Mouse (Mus musculus) right cerebral cortex, postnatal 4 days (tissue): Measurements from ENCODE around the gene Gm49721.
"Not testable (repeated sequence)": the region's sequence is repeated elsewhere in the genome, so short reads cannot be mapped to it uniquely, and the experiment has no call there.

ENCODE experiments used
- DNase-seq: peaks from one replicate; pipeline ENCODE4 v3.0.0-alpha.2; 2022

Gm49721 gene

GRCm38 (mm10) chr17:6986118-6986517 is 7.4 kb downstream of the Gm49721 start:
- DNase-seq: not testable (repeated sequence)

- DNase-seq: not testable (repeated sequence)
Observed at GRCm38 (mm10) chr17:6995504-6995903, 16.8 kb downstream of the Gm49721 start.

- DNase-seq: not testable (repeated sequence)
Observed at GRCm38 (mm10) chr17:6996826-6997225, 18.1 kb downstream of the Gm49721 start.

- DNase-seq: not testable (repeated sequence)
Observed at GRCm38 (mm10) chr17:6997778-6998490, 19.2 kb downstream of the Gm49721 start.

- not testable (repeated sequence) for DNase-seq
Observed at GRCm38 (mm10) chr17:7001790-7002585, 23.3 kb downstream of the Gm49721 start.

- DNase-seq: not testable (repeated sequence)
Observed at GRCm38 (mm10) chr17:7003392-7003791, 24.7 kb downstream of the Gm49721 start.

GRCm38 (mm10) chr17:7005646-7006045 is 26.9 kb downstream of the Gm49721 start:
- DNase-seq: not testable (repeated sequence)

- not testable (repeated sequence) for DNase-seq
Observed at GRCm38 (mm10) chr17:7008885-7009284, 30.2 kb downstream of the Gm49721 start.

GRCm38 (mm10) chr17:7009440-7009839 is 30.7 kb downstream of the Gm49721 start:
- DNase-seq: not testable (repeated sequence)

- not testable (repeated sequence) for DNase-seq
Observed at GRCm38 (mm10) chr17:7009901-7010300, 31.2 kb downstream of the Gm49721 start.

- DNase-seq: not testable (repeated sequence)
Observed at GRCm38 (mm10) chr17:7014190-7014589, 35.5 kb downstream of the Gm49721 start.

GRCm38 (mm10) chr17:7025257-7025656 is 46.6 kb downstream of the Gm49721 start, which contains the start of gene Gm1604a:
Gene Gm1604a, plus strand, starts transcription at chr17:7025568.
- peak; percentile 7 for DNase-seq

- DNase-seq: not testable (repeated sequence)
Observed at GRCm38 (mm10) chr17:7025764-7026346, 47.2 kb downstream of the Gm49721 start.

- DNase-seq: not testable (repeated sequence)
Observed at GRCm38 (mm10) chr17:7030204-7030603, 51.5 kb downstream of the Gm49721 start.

GRCm38 (mm10) chr17:7030622-7031174 is 52.0 kb downstream of the Gm49721 start:
- not testable (repeated sequence) for DNase-seq

- DNase-seq: not testable (repeated sequence)
Observed at GRCm38 (mm10) chr17:7033192-7034166, 54.8 kb downstream of the Gm49721 start.

GRCm38 (mm10) chr17:7068997-7069539 is 90.4 kb downstream of the Gm49721 start:
- not testable (repeated sequence) for DNase-seq

- not testable (repeated sequence) for DNase-seq
Observed at GRCm38 (mm10) chr17:7069561-7070240, 91.0 kb downstream of the Gm49721 start.

GRCm38 (mm10) chr17:7074494-7074893 is 95.8 kb downstream of the Gm49721 start:
- peak; percentile 38 for DNase-seq

GRCm38 (mm10) chr17:7075519-7075918 is 96.8 kb downstream of the Gm49721 start:
- not testable (repeated sequence) for DNase-seq

GRCm38 (mm10) chr17:7079558-7079957 is 100.9 kb downstream of the Gm49721 start:
- peak; percentile 66 for DNase-seq
